Mouse (Mus musculus) liver, adult 2 months (tissue): ENCODE measurements at regions not wholly inside any gene's neighbourhood (a gene's known extent, or its start where the extent isn't known, plus 50 kb on each side); places are given as distances from the start of the nearest gene placed in this dataset.

Experiments
- DNase-seq: peaks from one replicate; pipeline ENCODE4 v3.0.0-alpha.2; 2011; ENCODE audit warnings: low read depth, low spot score; ENCODE audit errors: extremely low read depth
- H3K27ac ChIP-seq: fragments of 200-500 bp; replicated peaks from 2 replicates; pipeline ENCODE4 v1.5.1; 2012; ENCODE audit warnings: low read depth, mild to moderate bottlenecking, control low read depth, inconsistent platforms, low read length; ENCODE audit not compliant: insufficient read depth
- H3K27me3 ChIP-seq: fragments of 200-500 bp; 2 replicates; pipeline ENCODE4 v1.6.1; 2012; ENCODE audit warnings: mild to moderate bottlenecking, moderate library complexity, low read length, inconsistent platforms; ENCODE audit not compliant: control insufficient read depth, insufficient read depth
- H3K36me3 ChIP-seq: fragments of 200-500 bp; 2 replicates; pipeline ENCODE4 v1.6.1; 2012; ENCODE audit warnings: low read length, inconsistent platforms; ENCODE audit not compliant: control insufficient read depth, insufficient read depth
- H3K4me1 ChIP-seq: fragments of 200-500 bp; 2 replicates; pipeline ENCODE4 v1.6.1; 2011; ENCODE audit warnings: low read length; ENCODE audit not compliant: control insufficient read depth, insufficient read depth
- H3K4me3 ChIP-seq: fragments of 200-500 bp; 2 replicates; pipeline ENCODE4 v1.5.1; 2011; ENCODE audit warnings: low read depth, mild to moderate bottlenecking, control low read depth, low read length, moderate library complexity; ENCODE audit not compliant: insufficient read depth
- H3K79me2 ChIP-seq: fragments of 200-500 bp; 2 replicates; pipeline ENCODE4 v1.6.1; 2012; ENCODE audit warnings: inconsistent platforms, mild to moderate bottlenecking, low read length, moderate library complexity; ENCODE audit not compliant: control insufficient read depth, insufficient read depth
- H3K9ac ChIP-seq: fragments of 200-500 bp; 2 replicates; pipeline ENCODE4 v1.6.1; 2012; ENCODE audit warnings: low read depth, mild to moderate bottlenecking, control low read depth, inconsistent platforms, low read length
- CTCF ChIP-seq: fragments of 200-500 bp; IDR thresholded peaks from 2 replicates; pipeline ENCODE4 v1.5.1; 2011; ENCODE audit warnings: low read depth, low read length, control low read depth
- POLR2A ChIP-seq: fragments of 200-500 bp; IDR thresholded peaks from 2 replicates; pipeline ENCODE4 v1.6.1; 2011; ENCODE audit warnings: low read length, control low read depth; ENCODE audit not compliant: insufficient read depth; ENCODE audit errors: extremely low read depth
- WGBS: fragments of 180-500 bp; shearing (Covaris S2); methylation state at CpG from one replicate; pipeline ENCODE4 v1.1.7; 2018; 5-methylcytosine and 5-hydroxymethylcytosine counted together

GRCm38 (mm10) chr8:26718409-26719355 is 258.4 kb upstream of the Zfp703 start:
- Histone ChIP-seq H3K9ac (no peak overlapping the region), H3K4me3 (no peak overlapping the region), H3K27me3 (no peaks in the 10 kb centered on the region), H3K36me3 (no peaks in the 10 kb centered on the region), H3K4me1 (no peaks in the 10 kb centered on the region), H3K79me2 (no peaks in the 10 kb centered on the region), H3K27ac (no peak overlapping the region)
- no peak for TF ChIP-seq POLR2A
- TF ChIP-seq CTCF = no peak
- WGBS = 72% methylated on average over 11 of the region's 11 CpGs
- peak; percentile 0 for DNase-seq

GRCm38 (mm10) chr8:26722766-26723165 is 254.4 kb upstream of the Zfp703 start:
- no peak overlapping the region for H3K9ac ChIP-seq

GRCm38 (mm10) chr8:26724628-26725027 is 252.5 kb upstream of the Zfp703 start:
- H3K27me3 ChIP-seq = no peaks in the 10 kb centered on the region
- no peak overlapping the region for H3K27ac ChIP-seq
- H3K9ac ChIP-seq = no peak overlapping the region
- no peak overlapping the region for H3K4me3 ChIP-seq
- H3K36me3 ChIP-seq = no peaks in the 10 kb centered on the region
- H3K4me1 ChIP-seq = no peaks in the 10 kb centered on the region
- TF ChIP-seq POLR2A = no peak
- no peak for TF ChIP-seq CTCF
- WGBS = 76% methylated on average over 5 of the region's 5 CpGs
- no peaks in the 10 kb centered on the region for H3K79me2 ChIP-seq
- no peak for DNase-seq

More at GRCm38 (mm10) chr8:26722766-26723165, 254.4 kb upstream of the Zfp703 start:
- Histone ChIP-seq H3K4me3 (no peak overlapping the region), H3K36me3 (no peaks in the 10 kb centered on the region), H3K4me1 (no peaks in the 10 kb centered on the region), H3K79me2 (no peaks in the 10 kb centered on the region), H3K27me3 (no peaks in the 10 kb centered on the region), H3K27ac (no peak overlapping the region)
- TF ChIP-seq POLR2A (no peak), CTCF (no peak)
- no peak for DNase-seq
- WGBS = 66% methylated on average over 3 of the region's 3 CpGs

- no peaks in the 10 kb centered on the region for H3K4me1 ChIP-seq
- no peaks in the 10 kb centered on the region for H3K36me3 ChIP-seq
- no peak for DNase-seq
- H3K27ac ChIP-seq = no peak overlapping the region
- H3K27me3 ChIP-seq = no peaks in the 10 kb centered on the region
- H3K9ac ChIP-seq = no peak overlapping the region
- H3K4me3 ChIP-seq = no peak overlapping the region
- H3K79me2 ChIP-seq = no peaks in the 10 kb centered on the region
- no peak for TF ChIP-seq CTCF
- TF ChIP-seq POLR2A = no peak
- 53% methylated on average over 7 of the region's 7 CpGs for WGBS
Measured at GRCm38 (mm10) chr8:26725521-26725920, 251.6 kb upstream of the Zfp703 start.

GRCm38 (mm10) chr8:26729351-26729750 is 247.8 kb upstream of the Zfp703 start:
- WGBS = 79% methylated on average over 5 of the region's 5 CpGs
- Histone ChIP-seq H3K27ac (no peak overlapping the region), H3K9ac (no peak overlapping the region), H3K4me3 (no peak overlapping the region), H3K79me2 (no peaks in the 10 kb centered on the region), H3K4me1 (no peaks in the 10 kb centered on the region), H3K36me3 (no peaks in the 10 kb centered on the region), H3K27me3 (no peaks in the 10 kb centered on the region)
- TF ChIP-seq CTCF (no peak), POLR2A (no peak)
- no peak for DNase-seq

- TF ChIP-seq CTCF (no peak), POLR2A (no peak)
Measured at GRCm38 (mm10) chr8:26731111-26731510, 246.0 kb upstream of the Zfp703 start.

More at GRCm38 (mm10) chr8:26731111-26731510, 246.0 kb upstream of the Zfp703 start:
- no peak overlapping the region for H3K9ac ChIP-seq
- H3K27me3 ChIP-seq = no peaks in the 10 kb centered on the region
- no peaks in the 10 kb centered on the region for H3K4me1 ChIP-seq
- no peaks in the 10 kb centered on the region for H3K79me2 ChIP-seq
- WGBS = 80% methylated on average over 2 of the region's 2 CpGs
- DNase-seq = no peak
- H3K4me3 ChIP-seq = no peak overlapping the region
- H3K36me3 ChIP-seq = no peaks in the 10 kb centered on the region
- H3K27ac ChIP-seq = no peak overlapping the region
